Mouse (Mus musculus): ENCODE results near the gene Klhdc3. TPM values are rescaled to one million over a fixed set of nuclear protein-coding genes. Genes with fewer than 3 reads are reported as not detected.
A peak's percentile ranks its signal among the peaks of the same experiment; 100 is the strongest.

Klhdc3 gene
- total RNA-seq, 2 experiments from 2014 or later = 152 to 160 TPM

DNA sequence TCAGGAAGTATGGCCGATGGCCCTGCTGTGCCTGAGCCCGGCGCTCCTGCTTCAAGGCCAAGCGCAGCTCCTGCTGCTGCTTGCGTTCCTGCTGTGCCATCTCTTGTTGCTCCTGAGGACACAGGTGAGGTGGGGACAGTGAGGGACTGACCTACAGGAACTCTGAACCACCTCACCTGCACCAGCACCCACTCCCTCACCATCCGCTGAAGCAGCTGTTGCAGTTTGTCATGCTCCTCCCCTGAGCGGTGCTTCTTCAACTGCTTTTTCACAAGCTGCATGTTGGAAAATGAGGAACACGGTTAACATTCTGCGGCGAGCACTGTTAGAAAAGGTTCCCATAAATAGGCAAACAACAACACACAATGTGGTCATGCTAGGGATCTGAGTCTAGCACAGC, 10.8 kb downstream of the Klhdc3 start:
- intact Hi-C loops (cut with DNase I) = no loop called here

DNA sequence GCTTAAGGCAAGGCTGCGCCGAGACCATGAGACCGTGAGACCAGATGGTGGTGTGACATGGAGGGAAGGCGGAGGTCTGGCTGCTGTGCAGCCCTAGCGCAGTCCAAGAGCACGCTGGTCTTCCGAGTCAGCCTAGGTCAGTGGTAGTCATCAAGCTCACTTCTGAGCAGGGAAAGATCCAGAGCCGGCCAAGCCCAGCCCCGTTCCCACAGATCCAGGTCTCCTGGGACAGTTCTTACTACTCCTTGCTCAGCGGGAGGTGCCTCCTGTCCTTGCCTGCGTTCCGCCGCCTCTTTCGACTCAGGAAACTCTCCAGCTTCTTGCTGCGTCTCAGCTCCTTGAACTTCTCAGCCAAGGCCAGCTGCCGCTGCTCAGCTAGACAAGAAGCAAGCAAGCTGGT, 13.0 kb downstream of the Klhdc3 start:
- intact Hi-C loops (cut with DNase I) = no loop called here
- peak in 1 of 2 experiments; percentile 47 for DNase-seq

More for the DNA sequence above, 10.8 kb downstream of the Klhdc3 start:
- no peak for DNase-seq

DNA sequence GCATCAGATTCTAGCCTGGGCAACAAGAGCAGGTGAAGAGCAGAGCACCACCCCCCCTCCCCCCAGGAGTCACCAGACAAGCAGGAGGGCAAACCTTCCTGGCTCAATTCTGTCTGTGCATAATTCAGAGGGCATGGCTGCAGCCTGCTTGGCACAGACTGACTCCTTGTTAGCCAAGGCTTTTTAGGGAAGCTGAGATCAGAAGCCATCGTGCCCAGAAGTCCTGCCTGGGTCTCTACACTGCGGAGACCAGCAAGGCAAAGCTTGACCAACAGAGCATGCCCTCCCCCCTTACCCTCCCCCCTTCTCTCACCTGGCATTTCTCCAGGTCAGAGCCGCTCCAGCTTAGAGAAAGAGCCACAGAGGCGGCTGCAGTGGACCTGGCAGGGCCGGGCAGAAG, 18.0 kb downstream of the Klhdc3 start:
- intact Hi-C loops (cut with DNase I) = no loop called here
- DNase-seq = peak; percentile 71 to 80

DNA sequence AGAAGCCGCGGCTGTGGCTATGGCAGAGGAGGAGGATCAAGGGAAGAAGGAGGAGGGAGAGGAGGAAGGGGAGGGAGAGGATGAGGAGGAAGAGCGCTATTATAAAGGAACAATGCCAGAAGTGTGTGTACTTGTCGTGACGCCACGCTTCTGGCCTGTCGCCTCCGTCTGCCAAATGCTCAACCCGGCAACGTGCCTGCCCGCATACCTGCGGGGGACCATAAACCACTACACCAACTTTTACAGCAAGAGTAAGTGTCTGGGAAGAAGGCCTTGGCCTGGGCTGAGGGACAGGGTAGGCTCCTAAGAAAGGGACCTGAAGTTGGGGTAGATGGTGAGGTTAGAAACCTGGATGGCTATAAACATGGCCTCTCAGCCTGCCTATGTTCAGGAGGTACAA, 18.7 kb downstream of the Klhdc3 start:
- no peak for DNase-seq
- intact Hi-C loops (cut with DNase I) = no loop called here

DNA sequence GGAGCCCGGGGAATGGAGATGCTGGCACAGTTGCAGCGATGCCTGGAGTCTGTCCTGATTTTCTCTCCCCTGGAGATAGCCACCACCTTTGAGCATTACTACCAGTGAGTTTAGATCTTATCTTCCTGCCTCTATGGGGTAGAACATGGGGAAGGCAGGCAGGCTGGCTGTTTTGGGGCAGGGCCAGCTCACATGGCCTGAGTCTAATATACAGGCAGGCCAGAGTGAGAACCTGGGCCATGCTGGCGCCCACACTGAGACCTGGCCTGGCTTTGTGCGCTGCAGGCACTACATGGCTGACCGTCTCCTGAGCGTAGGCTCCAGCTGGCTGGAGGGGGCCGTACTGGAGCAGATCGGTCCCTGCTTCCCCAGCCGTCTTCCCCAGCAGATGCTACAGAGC, 19.4 kb downstream of the Klhdc3 start:
- intact Hi-C loops (cut with DNase I) = no loop called here

DNA sequence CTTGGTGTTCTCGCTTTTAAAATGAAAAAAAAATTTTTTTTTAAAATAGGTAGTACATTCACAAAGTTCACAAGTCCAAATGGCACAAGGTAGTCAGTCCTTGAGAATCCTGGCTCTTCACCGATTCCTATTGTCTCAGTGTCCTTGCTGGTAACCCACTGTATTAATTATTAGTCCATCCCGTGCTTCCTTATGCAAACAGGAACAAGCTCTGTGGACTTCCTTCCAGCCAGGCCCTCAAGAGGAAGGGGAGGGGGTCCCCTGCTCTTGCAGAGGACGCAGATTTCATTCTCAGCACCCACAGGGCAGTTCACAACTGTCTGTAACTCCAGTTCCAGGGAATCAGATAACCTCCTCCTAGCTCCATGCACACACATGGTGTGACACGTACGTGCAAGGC, 24.7 kb downstream of the Klhdc3 start:
- intact Hi-C loops (cut with DNase I) = no loop called here
- no peak for DNase-seq

More for the DNA sequence above, 19.4 kb downstream of the Klhdc3 start:
- no peak for DNase-seq

DNA sequence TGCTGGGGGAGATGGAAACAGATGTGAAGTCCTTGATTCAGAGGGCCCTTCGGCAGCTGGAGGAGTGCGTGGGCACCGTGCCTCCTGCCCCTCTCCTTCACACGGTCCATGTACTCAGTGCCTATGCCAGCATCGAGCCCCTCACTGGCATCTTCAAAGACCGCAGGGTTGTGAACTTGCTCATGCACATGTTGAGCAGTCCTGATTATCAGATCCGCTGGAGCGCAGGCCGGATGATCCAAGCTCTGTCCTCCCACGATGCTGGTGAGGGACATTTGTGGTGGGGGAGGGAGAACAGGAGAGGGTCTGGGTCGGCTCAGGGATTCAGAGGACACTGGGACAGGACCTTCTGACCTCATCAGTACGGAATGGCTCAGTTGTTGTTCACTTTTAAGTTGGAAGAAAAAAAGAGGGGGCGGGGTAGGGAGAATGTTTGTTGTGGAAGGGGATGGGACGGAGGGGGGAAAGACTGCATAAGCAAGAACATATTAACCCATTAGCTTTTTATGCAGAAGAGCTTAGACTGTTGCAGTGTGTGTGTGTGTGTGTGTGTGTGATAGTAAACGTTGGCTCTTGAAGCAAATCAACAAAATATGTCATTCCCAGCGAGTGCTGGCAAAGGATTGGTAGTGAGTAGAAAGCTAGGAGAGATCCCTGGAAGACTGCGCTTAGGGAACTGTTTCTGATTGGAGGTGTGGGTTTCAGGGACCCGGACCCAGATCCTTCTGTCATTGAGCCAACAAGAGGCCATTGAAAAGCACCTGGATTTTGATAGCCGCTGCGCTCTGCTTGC, 28.8 kb downstream of the Klhdc3 start:
- intact Hi-C loops (cut with DNase I) = no loop called here
- no peak for DNase-seq

DNA sequence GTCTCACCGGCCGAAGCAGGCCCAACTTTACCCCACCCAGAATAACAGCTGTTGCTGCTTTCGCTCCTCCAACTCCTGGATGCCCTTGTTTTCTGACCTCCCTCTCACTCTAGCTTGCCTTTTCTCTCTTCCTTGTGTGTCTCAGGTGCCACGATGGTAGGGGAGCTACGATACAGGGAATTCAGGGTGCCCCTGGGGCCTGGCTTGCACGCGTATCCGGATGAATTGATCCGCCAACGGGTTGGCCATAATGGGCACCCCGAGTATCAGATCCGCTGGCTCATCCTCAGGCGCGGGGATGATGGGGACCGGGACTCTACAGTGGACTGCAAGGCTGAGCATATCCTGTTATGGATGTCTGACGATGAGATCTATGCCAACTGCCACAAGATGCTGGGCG, 29.4 kb downstream of the Klhdc3 start:
- intact Hi-C loops (cut with DNase I) = no loop called here
- DNase-seq = peak; percentile 28 to 46

DNA sequence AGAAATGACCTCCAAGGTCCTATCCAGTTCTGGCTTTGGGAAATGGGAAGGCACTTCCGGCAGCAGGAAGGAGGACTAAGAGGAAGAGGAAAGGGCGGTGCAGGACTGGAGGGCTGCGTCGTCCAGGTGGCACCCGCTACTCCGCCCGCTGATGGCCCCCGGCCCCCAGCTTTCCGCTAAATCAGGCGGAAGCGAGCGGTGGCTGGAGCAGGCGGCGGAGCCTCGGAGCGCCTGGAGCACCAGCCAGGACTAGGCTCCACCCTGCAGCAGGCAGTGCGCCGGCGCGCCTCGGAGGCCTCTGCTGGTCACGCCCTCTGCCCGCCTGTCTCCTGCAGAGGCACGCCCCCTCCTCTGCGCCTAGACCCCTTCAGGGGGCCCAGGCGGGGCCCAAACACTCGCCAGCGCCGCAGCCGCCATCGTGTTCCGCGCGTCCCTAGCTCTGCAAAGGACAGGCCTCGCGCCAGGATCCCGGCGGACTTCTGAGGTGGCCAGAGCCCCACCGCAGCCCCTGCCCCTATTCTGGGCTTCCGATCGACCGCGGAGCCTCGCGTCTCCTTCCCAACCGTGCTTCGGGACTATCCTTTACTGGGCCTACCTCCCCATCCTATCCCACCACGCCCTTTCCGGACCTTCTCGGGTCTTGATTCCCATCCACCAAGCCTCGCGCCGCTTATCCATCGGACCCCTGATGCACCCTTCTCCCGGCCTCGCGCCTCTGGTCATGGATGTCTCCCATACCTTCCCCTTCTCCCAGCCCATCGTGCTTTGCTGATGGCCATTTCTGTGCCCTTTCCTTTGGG, 30.3 kb downstream of the Klhdc3 start, which contains the start of gene Cul7:
Gene Cul7 (plus strand): TSS at position 106 of the 800 bp plus-strand sequence.
- intact Hi-C loops (cut with DNase I) = loop anchor here (1.0 kb wide), 1 partner anchor 24 kb away; the partner anchor contains the start of gene Rrp36
- DNase-seq = peak; percentile 94 to 96

DNA sequence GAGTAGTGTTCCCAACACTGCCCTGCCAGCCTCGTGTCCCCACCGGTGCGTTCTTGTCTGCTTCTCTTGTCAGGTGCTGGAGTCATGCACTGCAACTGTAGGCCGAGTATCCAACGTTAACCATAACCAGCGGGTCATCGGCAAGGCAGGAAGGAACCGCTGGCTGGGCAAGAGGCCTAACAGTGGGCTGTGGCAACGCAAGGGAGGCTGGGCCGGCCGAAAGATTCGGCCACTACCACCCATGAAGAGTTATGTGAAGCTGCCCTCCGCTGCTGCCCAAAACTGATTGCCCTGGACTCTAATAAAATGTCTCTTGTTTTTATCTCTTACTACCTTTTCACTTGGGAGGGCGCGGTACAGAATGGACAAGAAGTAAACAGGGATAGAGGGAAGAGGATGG, 30.9 kb downstream of the Klhdc3 start:
- intact Hi-C loops (cut with DNase I) = loop anchor here (1.0 kb wide), 1 partner anchor 24 kb away; the partner anchor contains the start of gene Rrp36
- no peak for DNase-seq

DNA sequence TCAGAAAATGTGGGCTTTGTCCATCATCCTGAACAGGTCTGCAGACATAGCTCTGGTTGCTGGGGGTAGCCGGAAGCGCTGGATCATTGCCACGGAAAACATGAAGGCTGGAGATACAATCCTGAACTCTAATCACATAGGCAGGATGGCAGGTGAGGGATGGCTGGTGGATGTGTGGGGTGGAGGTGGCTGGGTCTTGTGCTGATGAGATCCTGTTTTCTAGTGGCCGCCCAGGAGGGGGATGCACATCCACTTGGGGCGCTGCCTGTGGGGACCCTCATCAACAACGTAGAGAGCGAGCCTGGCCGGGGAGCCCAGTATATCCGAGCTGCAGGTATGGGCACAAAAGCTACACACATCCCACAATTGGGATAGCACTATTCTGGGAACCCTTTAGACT, 32.3 kb downstream of the Klhdc3 start:
- no peak for DNase-seq
- intact Hi-C loops (cut with DNase I) = no loop called here

DNA sequence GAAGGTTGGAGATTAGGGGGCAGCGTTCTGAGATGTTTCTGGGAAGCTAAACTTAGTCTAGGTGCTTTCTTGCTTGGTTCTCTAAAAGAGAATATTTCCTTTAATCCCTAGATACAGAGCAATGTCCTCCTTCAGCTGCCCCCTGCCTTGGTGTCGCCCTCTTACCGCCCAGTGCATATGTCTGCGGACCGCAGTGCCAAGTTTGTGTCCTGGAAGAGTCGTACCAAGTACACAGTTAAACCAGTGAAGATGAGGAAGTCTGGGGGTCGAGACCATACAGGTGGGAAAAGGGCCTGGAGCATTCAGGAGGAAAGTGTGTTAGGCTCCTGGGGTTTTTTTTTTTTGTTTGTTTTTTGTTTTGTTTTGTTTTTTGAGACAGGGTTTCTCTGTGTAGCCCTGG, 33.4 kb downstream of the Klhdc3 start:
- no peak for DNase-seq
- intact Hi-C loops (cut with DNase I) = no loop called here

DNA sequence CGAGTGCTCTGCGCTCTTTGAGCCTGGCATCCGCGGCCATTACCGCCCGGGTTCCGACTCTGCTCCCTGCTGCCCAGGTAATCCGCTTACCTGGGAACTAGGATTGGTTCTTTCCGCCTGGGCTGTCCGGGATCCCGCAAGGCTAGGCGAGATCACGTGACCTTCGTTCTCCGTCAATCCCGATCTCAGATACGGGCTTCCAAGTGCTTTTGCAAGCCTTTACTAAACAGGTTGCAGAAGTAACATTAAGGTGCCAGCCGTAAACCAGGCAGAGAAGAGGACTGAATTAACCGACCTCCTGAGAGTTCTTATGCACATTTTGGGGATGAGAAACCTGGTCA, 34.4 kb downstream of the Klhdc3 start:
- intact Hi-C loops (cut with DNase I) = no loop called here
- DNase-seq = no peak

DNA sequence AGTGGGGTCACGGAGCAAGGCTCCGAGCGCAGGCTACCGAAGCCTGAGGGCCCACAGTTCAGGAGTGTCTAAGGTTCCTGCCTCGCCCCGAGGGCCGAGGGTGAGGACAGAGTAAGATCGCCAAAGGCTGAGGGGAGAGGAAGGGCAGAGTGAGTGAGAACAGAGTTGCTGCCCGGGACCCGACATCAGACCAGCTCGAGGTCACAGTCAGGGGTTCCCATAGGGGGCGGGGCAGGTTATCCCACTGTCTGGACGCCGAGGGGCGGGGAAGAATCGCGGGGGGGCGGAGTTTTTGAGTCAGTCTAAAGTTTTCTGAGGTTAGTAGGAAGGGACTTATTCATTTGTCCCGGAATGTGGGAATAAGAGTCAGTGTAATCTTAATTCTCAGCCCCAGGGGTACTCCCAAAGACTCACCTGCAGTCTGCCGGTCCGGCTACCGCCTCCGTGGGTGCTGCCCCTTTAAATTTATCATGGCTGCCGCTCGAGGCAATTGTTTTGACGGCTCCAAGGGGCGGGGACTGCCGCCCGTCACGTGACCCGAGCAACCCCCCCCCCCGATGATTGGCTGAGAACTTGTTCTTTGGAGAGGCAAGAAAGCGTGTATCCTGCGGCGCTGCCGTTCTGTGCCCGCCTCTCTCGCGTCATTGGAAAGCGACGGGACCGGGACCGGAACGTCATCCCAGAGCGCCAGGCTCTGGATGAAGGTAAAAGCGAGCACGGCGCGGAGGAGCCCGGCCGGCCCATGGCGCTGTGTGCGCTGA, 35.0 kb downstream of the Klhdc3 start, which contains the start of the genes Klc4 and Mrpl2:
Gene Klc4 (minus strand): TSS at position 462 of the 761 bp plus-strand sequence.
Gene Mrpl2 (plus strand): TSS at position 669 of the 761 bp plus-strand sequence.
- intact Hi-C loops (cut with DNase I) = no loop called here
- DNase-seq = peak; percentile 99 to 100

DNA sequence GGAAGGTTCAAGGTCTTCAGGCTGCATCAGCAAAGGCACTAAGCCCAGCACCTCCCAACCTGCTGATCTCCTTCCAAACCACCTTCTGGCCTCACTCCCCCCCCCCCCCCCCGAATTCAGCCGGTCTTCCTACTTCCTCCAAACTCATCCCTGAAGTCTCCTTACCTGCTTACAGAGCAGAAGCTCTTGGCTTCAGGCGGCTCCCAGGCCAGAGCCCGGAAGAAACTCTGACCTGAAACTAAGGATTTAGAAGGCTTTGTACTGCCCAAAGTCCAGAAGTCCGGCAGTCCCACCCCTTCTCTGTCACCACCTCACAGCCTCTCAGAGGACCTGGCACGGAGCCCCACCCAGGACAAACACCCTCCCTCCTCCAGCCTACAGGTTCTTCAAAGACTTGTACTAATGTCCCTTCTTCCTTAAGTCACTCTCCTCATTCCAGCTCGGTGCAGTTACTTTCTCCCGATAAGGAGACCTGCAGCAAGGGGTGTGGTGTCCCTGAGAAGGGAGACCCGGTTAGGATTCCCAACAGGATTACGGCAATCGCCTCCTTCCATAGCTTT, 35.7 kb downstream of the Klhdc3 start:
- peak; percentile 67 to 69 for DNase-seq
- intact Hi-C loops (cut with DNase I) = no loop called here

DNA sequence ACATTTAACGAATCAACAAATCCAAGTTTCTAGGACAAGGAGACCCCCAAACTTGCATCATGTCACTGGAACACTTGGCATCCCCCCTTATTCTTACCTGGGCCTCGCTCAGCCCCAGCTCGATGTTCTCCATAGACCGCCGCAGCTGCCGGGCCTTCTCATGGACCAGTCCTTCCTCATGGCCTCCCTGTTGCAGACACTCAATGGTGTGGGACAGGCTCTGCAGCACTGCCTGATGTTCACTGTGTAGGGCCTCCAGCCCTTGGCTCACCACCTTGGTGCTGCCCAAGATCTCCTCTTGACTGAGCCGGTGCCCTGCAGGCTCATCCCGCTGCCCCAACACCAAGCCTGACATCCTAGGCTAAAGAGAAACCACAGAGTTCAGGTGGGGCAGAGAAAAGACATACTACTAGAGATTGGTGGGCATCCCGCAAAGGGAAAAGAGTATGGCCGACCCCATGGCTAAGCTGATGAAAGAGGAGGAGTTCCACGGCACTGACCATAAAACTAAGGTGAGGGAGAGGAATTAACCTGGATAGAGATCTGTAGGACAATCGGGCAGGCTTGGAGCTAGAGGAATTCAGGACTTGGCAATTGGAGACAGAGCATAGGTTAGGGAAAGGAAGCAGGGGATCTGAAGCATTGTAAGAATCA, 36.4 kb downstream of the Klhdc3 start:
- DNase-seq = no peak
- intact Hi-C loops (cut with DNase I) = no loop called here

DNA sequence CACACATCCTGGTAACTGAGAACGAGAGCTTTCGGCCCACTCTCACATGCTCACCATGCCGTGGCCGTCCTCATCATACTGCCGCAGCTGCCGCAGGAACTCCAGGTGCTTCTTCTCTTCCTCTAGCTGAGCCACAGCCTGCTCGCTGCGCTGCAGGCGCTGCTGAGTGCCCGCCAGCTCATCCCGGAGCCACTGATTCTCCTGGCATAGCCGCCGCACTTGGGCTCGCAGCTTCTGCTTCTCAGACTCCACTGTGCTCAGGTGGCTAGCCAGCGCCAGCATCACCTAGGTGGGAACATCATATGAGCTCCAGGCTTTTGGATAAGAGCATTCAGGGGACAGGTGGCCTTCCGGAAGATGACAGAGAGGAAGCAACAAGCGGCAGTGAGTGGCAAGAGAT, 38.7 kb downstream of the Klhdc3 start:
- no peak for DNase-seq
- intact Hi-C loops (cut with DNase I) = no loop called here

DNA sequence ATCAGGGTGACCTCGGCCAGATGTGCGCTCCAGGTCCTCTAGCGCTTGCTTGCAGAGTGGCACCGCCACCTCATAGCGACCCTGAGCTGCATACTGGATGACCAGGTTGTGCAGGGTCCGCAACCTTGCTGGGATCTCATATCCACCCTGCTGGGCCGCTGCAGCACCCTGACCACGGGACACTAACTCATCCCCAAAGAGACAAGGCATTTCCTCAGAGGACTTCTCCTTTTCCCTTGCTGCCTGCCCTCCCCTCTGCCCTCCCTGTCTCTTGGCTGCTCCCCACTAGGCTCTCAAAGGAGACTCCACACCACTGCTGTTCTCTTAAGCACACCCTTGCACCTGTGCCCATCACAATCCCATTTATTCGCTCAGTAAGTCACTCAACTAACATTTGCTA, 40.8 kb downstream of the Klhdc3 start:
- intact Hi-C loops (cut with DNase I) = loop anchor here (5.0 kb wide), 2 partner anchors 38 to 83 kb away; partner anchors contain the start of gene Srf
- DNase-seq = no peak

DNA sequence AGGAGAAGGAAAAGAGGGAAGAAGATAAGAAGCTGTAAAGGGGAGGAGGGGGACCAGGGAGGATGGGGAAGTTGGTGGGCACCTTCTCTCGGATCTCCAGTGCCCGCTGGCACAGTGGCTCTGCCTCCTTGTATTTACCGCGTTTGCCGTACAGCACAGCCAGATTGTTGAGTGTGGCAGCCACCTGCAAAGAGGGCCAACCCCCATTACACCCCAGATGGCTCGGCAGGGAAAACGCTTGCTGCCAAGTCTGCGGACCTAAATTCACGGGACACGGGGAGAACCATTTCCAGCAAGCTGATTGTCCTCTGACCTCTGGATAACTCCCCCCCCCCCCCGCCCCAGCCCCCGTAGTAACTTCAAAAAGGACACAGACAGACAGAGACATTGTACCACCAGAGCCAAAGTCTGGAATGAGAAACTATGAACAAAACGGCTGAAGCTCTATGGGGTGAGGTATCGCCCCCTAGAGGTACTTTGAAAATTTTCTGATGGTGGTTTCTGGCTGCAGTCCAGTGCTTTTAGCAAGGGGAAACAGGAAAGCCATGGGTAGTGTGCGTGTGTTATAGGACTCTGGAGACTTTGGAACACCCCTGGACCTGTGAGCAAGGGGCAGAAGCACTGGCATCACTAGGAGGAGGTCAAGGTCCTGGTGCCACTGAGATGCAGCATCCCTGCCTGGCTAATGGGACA, 43.7 kb downstream of the Klhdc3 start:
- intact Hi-C loops (cut with DNase I) = loop anchor here (1.0 to 5.0 kb wide), 3 partner anchors 35 to 112 kb away; partner anchors contain the start of gene Srf
- peak; percentile 82 to 90 for DNase-seq

All from heart, postnatal 10 days (tissue).